Mouse (Mus musculus): ENCODE data around the gene Atrnl1.

Atrnl1 gene

GRCm38 (mm10) chr19:57610058-57610475 lies 767 bp upstream of the Atrnl1 start:
- DNase-seq (ENCODE audit: low read depth) = no peak

- DNase-seq (ENCODE audit: low read depth) = peak; percentile 67
Measured at GRCm38 (mm10) chr19:57611291-57612178, 701 bp downstream of the Atrnl1 start.

- DNase-seq (ENCODE audit: low read depth) = no peak
Measured at GRCm38 (mm10) chr19:57612179-57612472, 1.3 kb downstream of the Atrnl1 start.

GRCm38 (mm10) chr19:57615972-57616621 lies 5.3 kb downstream of the Atrnl1 start:
- DNase-seq (ENCODE audit: low read depth) = no peak

- no peak for DNase-seq (ENCODE audit: low read depth)
Measured at GRCm38 (mm10) chr19:57619088-57619487, 8.3 kb downstream of the Atrnl1 start.

- no peak for DNase-seq (ENCODE audit: low read depth)
Measured at GRCm38 (mm10) chr19:57621814-57622213, 11.0 kb downstream of the Atrnl1 start.

- no peak for DNase-seq (ENCODE audit: low read depth)
Measured at GRCm38 (mm10) chr19:57625738-57626137, 14.9 kb downstream of the Atrnl1 start.

- DNase-seq (ENCODE audit: low read depth) = no peak
Measured at GRCm38 (mm10) chr19:57627251-57627650, 16.4 kb downstream of the Atrnl1 start.

GRCm38 (mm10) chr19:57642536-57642935 lies 31.7 kb downstream of the Atrnl1 start:
- no peak for DNase-seq (ENCODE audit: low read depth)

- peak; percentile 76 for DNase-seq (ENCODE audit: low read depth)
Measured at GRCm38 (mm10) chr19:57642980-57643379, 32.1 kb downstream of the Atrnl1 start.

- peak; percentile 61 for DNase-seq (ENCODE audit: low read depth)
Measured at GRCm38 (mm10) chr19:57648202-57648943, 37.5 kb downstream of the Atrnl1 start.

GRCm38 (mm10) chr19:57648944-57649271 lies 38.1 kb downstream of the Atrnl1 start:
- no peak for DNase-seq (ENCODE audit: low read depth)

GRCm38 (mm10) chr19:57655083-57655482 lies 44.2 kb downstream of the Atrnl1 start:
- DNase-seq (ENCODE audit: low read depth) = peak; percentile 48

GRCm38 (mm10) chr19:57655491-57655890 lies 44.7 kb downstream of the Atrnl1 start:
- no peak for DNase-seq (ENCODE audit: low read depth)

GRCm38 (mm10) chr19:57657426-57658087 lies 46.7 kb downstream of the Atrnl1 start:
- DNase-seq (ENCODE audit: low read depth) = no peak

GRCm38 (mm10) chr19:57658111-57659091 lies 47.6 kb downstream of the Atrnl1 start:
- DNase-seq (ENCODE audit: low read depth) = no peak

- no peak for DNase-seq (ENCODE audit: low read depth)
Measured at GRCm38 (mm10) chr19:57667011-57667410, 56.2 kb downstream of the Atrnl1 start.

GRCm38 (mm10) chr19:57667946-57668345 lies 57.1 kb downstream of the Atrnl1 start:
- no peak for DNase-seq (ENCODE audit: low read depth)

- DNase-seq (ENCODE audit: low read depth) = no peak
Measured at GRCm38 (mm10) chr19:57679455-57679854, 68.6 kb downstream of the Atrnl1 start.

GRCm38 (mm10) chr19:57686596-57686995 lies 75.8 kb downstream of the Atrnl1 start:
- no peak for DNase-seq (ENCODE audit: low read depth)

GRCm38 (mm10) chr19:57692566-57692965 lies 81.7 kb downstream of the Atrnl1 start:
- no peak for DNase-seq (ENCODE audit: low read depth)
